Mouse (Mus musculus) ES-Bruce4 (cell line): ENCODE measurements around the gene Otub2. TPM values are rescaled to one million over a fixed set of nuclear protein-coding genes. Genes with fewer than 3 reads are reported as not detected.
"Not testable (repeated sequence)": the region's sequence is repeated elsewhere in the genome, so short reads cannot be mapped to it uniquely, and the experiment has no call there.

Experiments used
- H3K27ac ChIP-seq: 2 replicates; pipeline ENCODE4 v1.5.1; 2012; ENCODE audit warnings: low read length, inconsistent platforms; ENCODE audit not compliant: insufficient read depth
- H3K27me3 ChIP-seq: 2 replicates; pipeline ENCODE4 v1.6.1; 2012; ENCODE audit warnings: mild to moderate bottlenecking, low read length, inconsistent platforms; ENCODE audit not compliant: control insufficient read depth, poor library complexity, insufficient read depth, severe bottlenecking
- H3K36me3 ChIP-seq: 2 replicates; pipeline ENCODE4 v1.6.1; 2012; ENCODE audit warnings: inconsistent platforms, mild to moderate bottlenecking, low read length, moderate library complexity; ENCODE audit not compliant: control insufficient read depth, poor library complexity, insufficient read depth, severe bottlenecking
- H3K4me1 ChIP-seq: one replicate; pipeline ENCODE4 v1.8.1; 2011; ENCODE audit warnings: low read length; ENCODE audit not compliant: control insufficient read depth, insufficient read depth
- H3K4me3 ChIP-seq: 2 replicates; pipeline ENCODE4 v1.5.1; 2011; ENCODE audit warnings: low read depth, mild to moderate bottlenecking, low read length
- H3K9ac ChIP-seq: 2 replicates; pipeline ENCODE4 v1.6.1; 2012; ENCODE audit warnings: low read depth, mild to moderate bottlenecking, inconsistent platforms; ENCODE audit not compliant: poor library complexity, severe bottlenecking
- H3K9me3 ChIP-seq: replicated peaks from 2 replicates; pipeline ENCODE4 v1.6.1; 2012; ENCODE audit warnings: mild to moderate bottlenecking, low read length, inconsistent platforms; ENCODE audit not compliant: control insufficient read depth, poor library complexity, insufficient read depth, severe bottlenecking
- CTCF ChIP-seq: IDR thresholded peaks from one replicate; pipeline ENCODE4 v1.8.1; 2011; ENCODE audit warnings: low read depth, low read length
- EP300 ChIP-seq: IDR thresholded peaks from 2 replicates; pipeline ENCODE4 v1.6.1; 2011; ENCODE audit warnings: low read depth, low read length; ENCODE audit not compliant: insufficient read depth
- POLR2A ChIP-seq: IDR thresholded peaks from one replicate; pipeline ENCODE4 v1.8.1; 2011; ENCODE audit warnings: low read length; ENCODE audit not compliant: insufficient read depth
- polyA plus RNA-seq: library from polyadenylated mRNA; stranded (reverse); fragments of >200 nt; gene quantifications from 2 replicates; pipeline ENCODE4 v1.2.4, GENCODE M21; 2011; ENCODE audit warnings: low read depth; ENCODE audit not compliant: missing spikeins, insufficient read depth, insufficient read length

Gene Otub2
- polyA plus RNA-seq, 1 experiment: 5.5 TPM

DNA sequence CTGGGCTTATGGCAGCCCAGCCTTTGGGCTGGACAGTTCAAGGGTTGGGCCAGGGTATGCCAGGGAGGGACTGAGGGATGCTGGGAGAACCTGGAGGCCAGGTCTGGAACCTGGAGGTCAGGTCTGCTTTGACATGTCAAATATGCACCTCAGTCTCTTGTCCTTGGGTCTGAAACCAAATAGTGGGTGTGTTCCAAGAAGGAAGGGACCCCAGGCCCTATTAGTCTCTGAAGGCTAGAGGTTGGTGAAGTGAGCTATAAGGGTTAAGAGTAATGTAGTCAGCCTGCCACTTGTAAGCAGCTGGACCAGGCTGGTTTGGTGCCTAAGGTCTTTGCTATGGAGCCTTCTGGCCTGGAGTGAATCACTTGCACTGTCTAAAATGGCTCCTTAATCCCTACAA, 46.4 kb downstream of the Otub2 start:
- H3K4me1 ChIP-seq: no peaks in the 10 kb centered on the region
- H3K9ac ChIP-seq: no peak overlapping the region
- no peaks in the 10 kb centered on the region for H3K36me3 ChIP-seq
- H3K9me3 ChIP-seq: no peaks in the 10 kb centered on the region
- TF ChIP-seq CTCF: no peak
- TF ChIP-seq POLR2A: no peak
- no peak for TF ChIP-seq EP300
- H3K27ac ChIP-seq: no peak overlapping the region
- no peak overlapping the region for H3K4me3 ChIP-seq
- no peaks in the 10 kb centered on the region for H3K27me3 ChIP-seq

DNA sequence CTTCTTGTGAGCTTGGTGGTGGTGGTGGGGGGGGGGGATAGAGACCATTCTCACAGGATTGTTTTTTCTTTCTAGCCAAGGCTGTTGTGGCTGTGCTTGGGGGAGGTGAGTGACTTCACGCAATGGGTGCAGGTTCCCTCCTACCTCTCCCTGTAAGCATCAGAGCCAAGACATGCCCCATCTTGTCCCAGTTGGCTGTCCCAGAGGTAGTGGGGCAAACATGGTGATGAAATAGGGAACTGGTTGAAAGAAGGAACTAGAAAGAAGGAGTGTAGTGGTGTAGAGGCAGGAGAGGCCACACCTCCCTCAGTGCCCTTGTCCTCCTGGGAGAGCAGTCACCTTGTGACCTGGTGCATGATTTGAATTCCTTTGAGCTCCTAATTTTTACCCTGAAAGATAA, 49.1 kb downstream of the Otub2 start:
- Histone ChIP-seq H3K9ac (no peak overlapping the region), H3K36me3 (no peaks in the 10 kb centered on the region), H3K9me3 (no peaks in the 10 kb centered on the region), H3K4me1 (no peaks in the 10 kb centered on the region), H3K27ac (no peak overlapping the region), H3K4me3 (no peak overlapping the region), H3K27me3 (no peaks in the 10 kb centered on the region)
- TF ChIP-seq CTCF: no peak
- no peak for TF ChIP-seq EP300

DNA sequence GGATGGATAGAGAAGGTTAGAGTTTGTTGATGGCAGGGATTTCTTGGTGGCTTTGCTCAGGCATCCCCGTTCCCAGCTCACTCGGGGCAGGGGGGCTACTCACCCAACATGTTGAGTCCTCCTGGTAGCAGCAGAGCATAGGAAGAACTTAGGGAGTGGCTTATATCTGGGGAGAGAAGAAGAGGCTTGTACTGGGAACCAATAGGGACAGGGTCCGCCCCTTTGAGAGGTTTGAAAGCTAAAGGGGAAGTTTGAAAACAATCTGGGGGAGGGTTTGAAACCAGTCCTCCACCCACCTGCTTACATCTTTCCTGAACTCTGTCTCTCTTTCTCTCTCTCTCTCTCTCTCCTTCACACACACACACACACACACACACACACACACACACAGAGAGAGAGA, 55.0 kb downstream of the Otub2 start, which contains the start of gene Ifi27l2a:
Gene Ifi27l2a, minus strand, starts transcription at position 157 of the 400 bp plus-strand sequence.
- H3K9me3 ChIP-seq: no peaks in the 10 kb centered on the region
- no peak within 1 kb of the TSS for H3K4me3 ChIP-seq
- H3K36me3 ChIP-seq: no peaks in the 10 kb centered on the region
- H3K27me3 ChIP-seq: no peaks in the 10 kb centered on the region
- H3K9ac ChIP-seq: no peak within 1 kb of the TSS
- H3K4me1 ChIP-seq: no peaks in the 10 kb centered on the region
- H3K27ac ChIP-seq: no peak within 1 kb of the TSS
- TF ChIP-seq POLR2A (no peak), EP300 (no peak), CTCF (no peak)

DNA sequence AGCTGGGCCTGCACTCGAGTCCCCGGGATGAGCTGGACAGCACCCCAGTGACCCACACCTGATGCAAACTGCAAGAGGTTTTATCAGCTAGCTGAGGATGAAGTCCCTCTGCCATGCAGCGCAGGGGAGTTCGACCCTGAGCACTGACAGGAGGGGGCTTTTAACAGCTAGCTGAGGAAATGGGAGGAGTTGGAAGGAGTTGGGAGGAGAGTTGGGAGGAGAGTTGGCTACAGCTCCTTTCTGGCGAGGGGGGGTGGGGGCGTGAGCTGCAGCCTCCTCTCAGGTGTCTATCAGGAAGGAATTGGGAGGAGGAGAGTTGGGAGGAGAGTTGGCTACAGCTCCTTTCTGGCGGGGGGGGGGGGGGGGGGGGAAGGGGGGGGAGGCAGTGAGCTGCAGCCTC, 55.8 kb downstream of the Otub2 start:
- not testable (repeated sequence) for H3K9me3 ChIP-seq

DNA sequence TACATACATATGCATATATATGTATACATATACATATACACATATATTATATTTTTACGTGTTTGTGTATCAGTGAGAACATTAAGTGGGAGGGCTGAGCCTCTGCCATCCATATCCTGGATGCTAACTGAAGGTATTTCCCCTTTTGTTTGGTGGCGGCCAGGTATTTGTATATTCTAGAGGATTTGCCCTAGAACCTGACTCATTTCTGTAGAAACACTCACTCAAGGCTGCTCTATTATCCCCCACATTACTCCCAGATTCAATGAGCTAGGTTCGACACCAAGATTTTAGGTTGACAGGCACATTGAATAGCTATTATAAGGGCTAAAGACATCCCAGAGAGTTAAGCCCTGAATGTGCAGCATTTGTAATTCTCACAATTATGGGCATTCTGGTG, 56.6 kb downstream of the Otub2 start:
- Histone ChIP-seq H3K9ac (no peak overlapping the region), H3K36me3 (no peaks in the 10 kb centered on the region), H3K27me3 (no peaks in the 10 kb centered on the region), H3K27ac (no peak overlapping the region), H3K4me3 (no peak overlapping the region), H3K9me3 (no peaks in the 10 kb centered on the region), H3K4me1 (no peaks in the 10 kb centered on the region)
- TF ChIP-seq CTCF (no peak), POLR2A (no peak), EP300 (no peak)

More for the DNA sequence above, 55.8 kb downstream of the Otub2 start:
- not testable (repeated sequence) for H3K4me3 ChIP-seq, H3K4me1 ChIP-seq, H3K27me3 ChIP-seq, H3K9ac ChIP-seq, H3K36me3 ChIP-seq, H3K27ac ChIP-seq

DNA sequence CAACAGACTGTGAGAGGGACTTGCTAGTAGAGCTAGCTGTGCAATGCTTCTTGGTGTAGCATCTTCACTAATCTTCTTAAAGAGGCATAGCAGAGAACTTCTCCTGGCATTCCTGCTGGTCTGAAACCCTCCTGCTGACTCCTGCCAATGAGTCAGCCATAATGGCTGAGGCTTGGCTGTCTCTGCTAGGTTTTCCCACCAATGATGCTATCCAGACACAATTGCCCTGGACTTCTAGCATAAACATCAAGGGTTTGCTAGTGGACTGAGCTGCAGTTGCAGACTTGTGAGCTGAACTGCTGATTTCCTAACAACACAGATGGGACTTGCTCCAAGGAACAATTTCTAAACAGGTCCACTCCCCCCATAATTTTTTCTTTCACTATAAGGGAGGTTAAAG, 64.9 kb downstream of the Otub2 start:
- H3K36me3 ChIP-seq: no peaks in the 10 kb centered on the region
- H3K4me1 ChIP-seq: no peaks in the 10 kb centered on the region
- TF ChIP-seq POLR2A: no peak
- TF ChIP-seq EP300: no peak
- no peak for TF ChIP-seq CTCF

More for the DNA sequence above, 64.9 kb downstream of the Otub2 start:
- no peak overlapping the region for H3K4me3 ChIP-seq
- H3K27ac ChIP-seq: no peak overlapping the region
- H3K27me3 ChIP-seq: no peaks in the 10 kb centered on the region
- no peak overlapping the region for H3K9ac ChIP-seq
- no peaks in the 10 kb centered on the region for H3K9me3 ChIP-seq

Other genes with a start within 250 kb of the Otub2 start
- not detected in 2 replicates for gene Prima1, start 146.5 kb upstream of the Otub2 start, polyA plus RNA-seq
- not detected in 2 replicates for gene Fam181a, start 77.7 kb upstream of the Otub2 start, polyA plus RNA-seq
- not detected in 2 replicates for gene Asb2, start 32.7 kb upstream of the Otub2 start, polyA plus RNA-seq
- 0.67 and 1.8 TPM in 2 replicates for gene 9330161L09Rik, start 19.1 kb downstream of the Otub2 start, polyA plus RNA-seq
- 83.6 and 86.5 TPM in 2 replicates for gene Ddx24, start 37.1 kb downstream of the Otub2 start, polyA plus RNA-seq
- 2.1 and 3.1 TPM in 2 replicates for gene Ifi27, start 45.5 kb downstream of the Otub2 start, polyA plus RNA-seq
- gene Ifi27l2a, start 55.0 kb downstream of the Otub2 start, polyA plus RNA-seq: 5.0 and 9.6 TPM in 2 replicates
- gene Ifi27l2b, start 68.5 kb downstream of the Otub2 start, polyA plus RNA-seq: not detected in 2 replicates
- gene Ppp4r4, start 143.6 kb downstream of the Otub2 start, polyA plus RNA-seq: 20.8 and 25.7 TPM in 2 replicates
- not detected in 2 replicates for gene Serpina10, start 242.8 kb downstream of the Otub2 start, polyA plus RNA-seq